33 mouse cellular contexts compared by ENCODE assay signal in genomic region chrX:74114036-74114435, GRCm38 (mm10). TPM values are rescaled to one million over a fixed set of nuclear protein-coding genes. Genes with fewer than 3 reads are reported as not detected.
"Had no signal": no experiment of that assay in that cellular context is flagged by ENCODE, and none has a peak within 500 bp of the region (broad histone marks: within the 10 kb centered on the region; RNA-seq: fewer than 3 reads in every experiment).

No protein-coding gene starts in this region.

- H3K4me1 ChIP-seq: heart, embryonic 13.5 days; heart, embryonic 15.5 days; hindbrain, embryonic 13.5 days; hindbrain, embryonic 15.5 days; limb, embryonic 10.5 days; limb, embryonic 12.5 days; liver, embryonic 13.5 days; liver, embryonic 15.5 days had no signal

- ATAC-seq: hindbrain, postnatal 0 days; intestine, embryonic 16.5 days had no signal

- H3K9ac ChIP-seq: heart, embryonic 13.5 days; heart, embryonic 15.5 days; hindbrain, embryonic 13.5 days; hindbrain, embryonic 15.5 days; limb, embryonic 12.5 days; liver, embryonic 13.5 days; liver, embryonic 15.5 days had no signal

- DNase-seq: gastrocnemius, postnatal 14 days; gastrocnemius, postnatal 36 days; heart, adult 11 months; heart, adult 2 months; heart, postnatal 14 days; heart, postnatal 36 days; kidney, adult 11 months; kidney, adult 8-10 months; kidney, postnatal 10 days; kidney, postnatal 25 days; kidney, postnatal 4 days; liver; liver, embryonic 13.5 days had no signal

- H3K27me3 ChIP-seq: heart, embryonic 15.5 days; hindbrain, embryonic 13.5 days; hindbrain, embryonic 15.5 days; liver, embryonic 13.5 days had no signal

- H3K4me3 ChIP-seq: heart, adult 2 months; heart, embryonic 13.5 days; heart, embryonic 15.5 days; hindbrain, embryonic 13.5 days; hindbrain, embryonic 15.5 days; layer of hippocampus, adult 2 months; left cerebral cortex, adult 2 months; limb, embryonic 10.5 days; limb, embryonic 12.5 days; liver, embryonic 13.5 days; liver, embryonic 15.5 days had no signal

- H3K36me3 ChIP-seq: heart, embryonic 13.5 days; heart, embryonic 15.5 days; hindbrain, embryonic 13.5 days; hindbrain, embryonic 15.5 days; limb, embryonic 10.5 days; limb, embryonic 12.5 days; liver, embryonic 13.5 days; liver, embryonic 15.5 days had no signal

- H3K9me3 ChIP-seq: heart, embryonic 13.5 days; heart, embryonic 15.5 days; hindbrain, embryonic 13.5 days; hindbrain, embryonic 15.5 days; limb, embryonic 10.5 days; limb, embryonic 12.5 days; liver, embryonic 13.5 days; liver, embryonic 15.5 days had no signal

- H3K4me2 ChIP-seq: heart, embryonic 11.5 days; heart, embryonic 13.5 days; heart, embryonic 15.5 days; hindbrain, embryonic 13.5 days; hindbrain, embryonic 15.5 days; limb, embryonic 12.5 days; liver, embryonic 11.5 days; liver, embryonic 13.5 days; liver, embryonic 15.5 days had no signal

- H3K27ac ChIP-seq: heart, adult 2 months; heart, embryonic 13.5 days; heart, embryonic 15.5 days; hindbrain, embryonic 13.5 days; hindbrain, embryonic 15.5 days; hindbrain, postnatal 0 days; layer of hippocampus, adult 2 months; left cerebral cortex, adult 2 months; limb, embryonic 10.5 days; limb, embryonic 12.5 days; liver, embryonic 13.5 days; liver, embryonic 15.5 days had no signal

RNA-seq across cellular contexts. Expression of gene Opn1mw, which starts 13.2 kb away (rescaled TPM):
- polyA plus RNA-seq: heart, adult 2 months; heart, embryonic 11.5 days; heart, embryonic 13.5 days; heart, embryonic 15.5 days; heart, postnatal 0 days; hindbrain, embryonic 11.5 days; hindbrain, embryonic 13.5 days; hindbrain, embryonic 15.5 days; hindbrain, postnatal 0 days; intestine, embryonic 14.5 days; intestine, embryonic 16.5 days; kidney, embryonic 14.5 days; kidney, embryonic 16.5 days; limb, embryonic 10.5 days; limb, embryonic 12.5 days; limb, embryonic 14.5 days; liver, embryonic 11.5 days; liver, embryonic 13.5 days; liver, embryonic 15.5 days had no signal

RNA-seq across cellular contexts. Expression of gene Tex28, which starts 53.6 kb away (rescaled TPM):
- polyA plus RNA-seq: gonadal fat pad, adult 2 months; heart, adult 2 months; heart, embryonic 11.5 days; heart, embryonic 13.5 days; heart, embryonic 15.5 days; heart, postnatal 0 days; hindbrain, embryonic 11.5 days; hindbrain, embryonic 13.5 days; hindbrain, embryonic 15.5 days; hindbrain, postnatal 0 days; intestine, embryonic 14.5 days; intestine, embryonic 16.5 days; kidney, embryonic 14.5 days; kidney, embryonic 16.5 days; limb, embryonic 10.5 days; limb, embryonic 12.5 days; limb, embryonic 14.5 days; liver, embryonic 11.5 days; liver, embryonic 13.5 days; liver, embryonic 15.5 days had no signal
